Mouse (Mus musculus) CH12.LX (cell line): ENCODE measurements around the gene Icos. TPM values are rescaled to one million over a fixed set of nuclear protein-coding genes. Genes with fewer than 3 reads are reported as not detected.

ENCODE experiments used
- DNase-seq: peaks from one replicate; pipeline ENCODE4 v3.0.0-alpha.2; 2013; ENCODE audit errors: extremely low read depth
- H3K27ac ChIP-seq: 2 replicates; pipeline ENCODE4 v1.5.1; 2012; ENCODE audit warnings: low read depth, mild to moderate bottlenecking, control low read depth, moderate library complexity; ENCODE audit not compliant: insufficient read depth
- H3K27me3 ChIP-seq: replicated peaks from 2 replicates; pipeline ENCODE3; 2012; ENCODE audit warnings: inconsistent platforms
- H3K36me3 ChIP-seq, 2 experiments: replicated peaks in 1 of 2; 2 replicates each; pipeline versions ENCODE3 to v1.6.1; 2012; ENCODE audit warnings: inconsistent platforms in 1 of 2, low read length in 1 of 2, mild to moderate bottlenecking in 1 of 2, mixed read lengths in 1 of 2, moderate library complexity in 1 of 2; ENCODE audit not compliant: control insufficient read depth in 1 of 2, insufficient read depth in 1 of 2
- H3K4me1 ChIP-seq, 2 experiments: 2 replicates each; pipeline ENCODE4 v1.6.1; 2012; ENCODE audit warnings: inconsistent platforms in 1 of 2, moderate library complexity in 1 of 2; ENCODE audit not compliant: insufficient read depth in 2 of 2, control insufficient read depth in 1 of 2
- H3K4me2 ChIP-seq: 2 replicates; pipeline ENCODE4 v1.6.1; 2012; ENCODE audit warnings: low read depth, mild to moderate bottlenecking, control low read depth; ENCODE audit not compliant: poor library complexity, insufficient read depth, severe bottlenecking
- H3K4me3 ChIP-seq, 3 experiments: fragments of 150-350 bp in 1 of 3; sonication (generic) in 1 of 3; replicated peaks in 1 of 3; 2 replicates each; pipeline versions ENCODE3 to v1.5.1; 2011 to 2012; ENCODE audit warnings: low read depth in 2 of 3, low read length in 2 of 3, mild to moderate bottlenecking in 2 of 3, moderate library complexity in 2 of 3, control low read depth in 1 of 3, improper control_type of control experiment in 1 of 3, inconsistent platforms in 1 of 3, mixed read lengths in 1 of 3; ENCODE audit not compliant: poor library complexity in 1 of 3
- H3K79me2 ChIP-seq: replicated peaks from 2 replicates; pipeline ENCODE4 v1.6.1; 2012; ENCODE audit warnings: mild to moderate bottlenecking, moderate library complexity; ENCODE audit not compliant: control insufficient read depth, poor library complexity, insufficient read depth, severe bottlenecking; ENCODE audit errors: extremely low read depth
- H3K9ac ChIP-seq: 2 replicates; pipeline ENCODE4 v1.6.1; 2012; ENCODE audit warnings: low read depth, mild to moderate bottlenecking, control low read depth, moderate library complexity; ENCODE audit not compliant: insufficient read depth
- H3K9me3 ChIP-seq: replicated peaks from 2 replicates; pipeline ENCODE3; 2012; ENCODE audit warnings: low read length, inconsistent platforms, mixed read lengths
- BHLHE40 ChIP-seq: IDR thresholded peaks from 2 replicates; pipeline ENCODE4 v1.6.1; 2011; ENCODE audit warnings: mild to moderate bottlenecking, low read depth, low read length, improper control_type of control experiment
- CHD2 ChIP-seq: IDR thresholded peaks from 2 replicates; pipeline ENCODE4 v1.6.1; 2011; ENCODE audit warnings: low read length, improper control_type of control experiment
- CTCF ChIP-seq, 2 experiments: IDR thresholded peaks in 1 of 2; conservative IDR thresholded peaks in 1 of 2; 2 replicates each; pipeline ENCODE4 v1.5.1; 2011 to 2012; ENCODE audit warnings: low read depth in 2 of 2, low read length in 2 of 2, improper control_type of control experiment in 1 of 2, inconsistent platforms in 1 of 2, mild to moderate bottlenecking in 1 of 2, moderate library complexity in 1 of 2
- EP300 ChIP-seq: IDR thresholded peaks from 2 replicates; pipeline ENCODE4 v1.6.1; 2011; ENCODE audit warnings: low read length, improper control_type of control experiment
- GABPA ChIP-seq: IDR thresholded peaks from 2 replicates; pipeline ENCODE4 v1.6.1; 2012; ENCODE audit warnings: low read depth, low read length, improper control_type of control experiment, inconsistent platforms; ENCODE audit not compliant: insufficient replicate concordance
- KAT2A ChIP-seq: IDR thresholded peaks from 2 replicates; pipeline ENCODE4 v1.6.1; 2012; ENCODE audit warnings: low read length, improper control_type of control experiment, inconsistent platforms; ENCODE audit not compliant: insufficient replicate concordance
- MAFK ChIP-seq: IDR thresholded peaks from 2 replicates; pipeline ENCODE4 v1.6.1; 2011; ENCODE audit warnings: low read length, improper control_type of control experiment; ENCODE audit not compliant: insufficient replicate concordance
- MAX ChIP-seq: IDR thresholded peaks from 2 replicates; pipeline ENCODE4 v1.6.1; 2011; ENCODE audit warnings: low read length, improper control_type of control experiment
- MEF2A ChIP-seq: IDR thresholded peaks from 2 replicates; pipeline ENCODE4 v1.6.1; 2014; ENCODE audit warnings: low read depth, mild to moderate bottlenecking, inconsistent platforms, low read length, improper control_type of control experiment, borderline replicate concordance
- MXI1 ChIP-seq: IDR thresholded peaks from 2 replicates; pipeline ENCODE4 v1.6.1; 2011; ENCODE audit warnings: mild to moderate bottlenecking, low read depth, low read length, improper control_type of control experiment
- MYC ChIP-seq: IDR thresholded peaks from 2 replicates; pipeline ENCODE4 v1.6.1; 2011; ENCODE audit warnings: low read depth, mild to moderate bottlenecking, improper control_type of control experiment, low read length
- PAX5 ChIP-seq: IDR thresholded peaks from 2 replicates; pipeline ENCODE4 v1.6.1; 2012; ENCODE audit warnings: low read length, inconsistent platforms, mixed read lengths
- POLR2A ChIP-seq: IDR thresholded peaks from 2 replicates; pipeline ENCODE4 v1.6.1; 2011; ENCODE audit warnings: low read depth, mild to moderate bottlenecking, improper control_type of control experiment, low read length
- POLR2AphosphoS2 ChIP-seq: IDR thresholded peaks from 2 replicates; pipeline ENCODE4 v1.6.1; 2011; ENCODE audit warnings: low read depth, low read length, improper control_type of control experiment
- RAD21 ChIP-seq: IDR thresholded peaks from 2 replicates; pipeline ENCODE4 v1.6.1; 2011; ENCODE audit warnings: low read depth, mild to moderate bottlenecking, low read length, improper control_type of control experiment, moderate library complexity
- RCOR1 ChIP-seq: conservative IDR thresholded peaks from 2 replicates; pipeline ENCODE4 v1.6.1; 2012; ENCODE audit warnings: low read depth, mild to moderate bottlenecking, inconsistent platforms, low read length, improper control_type of control experiment
- ZMIZ1 ChIP-seq: IDR thresholded peaks from 2 replicates; pipeline ENCODE4 v1.6.1; 2012; ENCODE audit warnings: low read depth, mild to moderate bottlenecking, inconsistent platforms, low read length, improper control_type of control experiment
- ZNF384 ChIP-seq: IDR thresholded peaks from 2 replicates; pipeline ENCODE4 v1.6.1; 2012; ENCODE audit warnings: low read depth, low read length, improper control_type of control experiment, inconsistent platforms
- dilution Hi-C: fragments of 300-500 bp; cut with MboI; formaldehyde crosslinking; loops from 2 replicates; pipeline ENCODE4 v1.14.3; 2020; ENCODE audit warnings: low sequenced_read_pairs; ENCODE audit not compliant: extremely low pct_unique_long_range_greater_than_20kb, extremely low pct_ligation_motif_present
- in situ Hi-C: fragments of 300-500 bp; cut with MboI; formaldehyde crosslinking; loops from 3 replicates; pipeline ENCODE4 v1.14.3; 2019; ENCODE audit warnings: low sequenced_read_pairs, low pct_ligation_motif_present, low pct_unique_long_range_greater_than_20kb, mixed read lengths
- polyA plus RNA-seq: library from polyadenylated mRNA; unstranded; fragments of >175 nt; gene quantifications from 2 replicates; pipeline ENCODE4 v1.2.1, GENCODE M21; 2012; ENCODE audit warnings: low read depth; ENCODE audit not compliant: insufficient read length
- total RNA-seq, 2 experiments: library from RNA; depleted of rRNA; stranded (reverse); fragments of 300-350 nt in 1 of 2; fragments of >200 nt in 1 of 2; gene quantifications; 2 replicates each; pipeline ENCODE4 v1.2.3; 2012 to 2014

The Icos gene
- total and polyA plus RNA-seq, 3 experiments = 0.08 TPM; not detected in 2

DNA sequence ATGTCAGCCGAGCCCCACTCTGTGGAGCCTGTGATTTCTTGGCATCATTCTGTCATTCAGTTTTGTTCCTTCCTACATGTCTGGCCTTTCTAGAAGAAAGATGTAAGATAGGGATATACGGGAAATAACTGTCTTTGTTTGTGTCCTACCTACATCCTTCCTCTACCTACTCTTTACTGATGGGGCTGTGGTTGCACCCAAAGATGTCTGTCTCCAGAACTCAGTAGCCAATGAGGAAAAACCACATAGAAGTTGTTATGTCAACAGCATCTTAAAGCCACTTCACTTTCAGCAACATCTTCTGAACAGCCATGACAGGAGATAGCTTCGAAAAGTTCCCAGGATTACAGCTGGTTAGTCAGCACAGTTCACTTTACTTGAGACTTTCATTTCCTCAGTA lies 49.8 kb downstream of the Icos start:
- dilution Hi-C loops = no loop called here
- Histone ChIP-seq H3K9me3 (no peaks in the 10 kb centered on the region), H3K9ac (no peak overlapping the region), H3K4me1 (peaks cover 4 to 21% of the 10 kb centered on the region in 2 experiments), H3K79me2 (no peaks in the 10 kb centered on the region), H3K4me3 (no peak overlapping the region), H3K27me3 (no peaks in the 10 kb centered on the region), H3K27ac (no peak overlapping the region), H3K36me3 (no peaks in the 10 kb centered on the region), H3K4me2 (no peak overlapping the region)
- DNase-seq = no peak
- TF ChIP-seq MAX (no peak), RCOR1 (no peak), MEF2A (no peak), MYC (no peak), ZMIZ1 (no peak), EP300 (no peak), CHD2 (no peak), GABPA (no peak), KAT2A (no peak), MAFK (no peak), PAX5 (no peak), ZNF384 (no peak)
- in situ Hi-C loops = no loop called here

- H3K79me2 ChIP-seq = no peaks in the 10 kb centered on the region
- H3K9me3 ChIP-seq = no peaks in the 10 kb centered on the region
- no peak overlapping the region for H3K27ac ChIP-seq
- in situ Hi-C loops = no loop called here
- no peak overlapping the region for H3K9ac ChIP-seq
- dilution Hi-C loops = no loop called here
- no peaks in the 10 kb centered on the region for H3K27me3 ChIP-seq
- H3K4me1 ChIP-seq = peaks cover 4 to 26% of the 10 kb centered on the region in 2 experiments
- no peak overlapping the region for H3K4me2 ChIP-seq
- no peak for DNase-seq
- no peak overlapping the region for H3K4me3 ChIP-seq
- no peaks in the 10 kb centered on the region for H3K36me3 ChIP-seq
- no peak for TF ChIP-seq MXI1
- TF ChIP-seq POLR2A = no peak
- TF ChIP-seq RAD21 = no peak
- TF ChIP-seq MEF2A = no peak
- no peak for TF ChIP-seq POLR2AphosphoS2
These were observed 52.2 kb downstream of the Icos start for GRCm38 (mm10) chr1:61029919-61030318.

DNA sequence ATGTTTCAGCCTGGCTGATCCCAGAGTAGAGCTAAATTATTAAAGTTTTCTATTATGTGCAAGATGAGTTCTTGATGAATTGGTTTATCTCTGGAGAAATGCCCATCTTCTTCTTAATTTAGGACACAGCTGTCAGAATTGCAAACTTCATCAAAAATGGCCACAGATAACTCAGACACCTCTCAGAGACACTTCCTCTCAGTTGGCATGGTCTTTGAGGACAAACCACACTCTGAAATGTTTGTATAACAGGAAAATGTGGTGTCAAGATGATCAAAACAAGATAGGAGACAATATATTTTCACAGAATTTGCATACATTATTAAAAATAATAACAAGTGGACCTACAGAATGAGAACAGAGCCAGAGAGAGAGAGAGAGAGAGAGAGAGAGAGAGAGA lies 52.8 kb downstream of the Icos start:
- H3K27ac ChIP-seq = no peak overlapping the region
- no peaks in the 10 kb centered on the region for H3K36me3 ChIP-seq
- in situ Hi-C loops = no loop called here
- H3K4me1 ChIP-seq = peaks cover 4 to 27% of the 10 kb centered on the region in 2 experiments
- H3K4me2 ChIP-seq = no peak overlapping the region
- no peaks in the 10 kb centered on the region for H3K27me3 ChIP-seq
- H3K79me2 ChIP-seq = no peaks in the 10 kb centered on the region
- no peak overlapping the region for H3K4me3 ChIP-seq
- H3K9ac ChIP-seq = no peak overlapping the region
- TF ChIP-seq CTCF (conservative IDR thresholded peaks at IDR 0.05 in 1 of 2, IDR thresholded peaks at IDR 0.05 in 1 of 2; ENCODE audit: low read depth in 2 of 2, low read length in 2 of 2) (no peak), BHLHE40 (no peak), GABPA (no peak)
- no peak for DNase-seq
- dilution Hi-C loops = no loop called here
- no peaks in the 10 kb centered on the region for H3K9me3 ChIP-seq
